Mouse (Mus musculus) heart, embryonic 10.5 days (tissue): ENCODE measurements around the gene Mapre3. TPM values are rescaled to one million over a fixed set of nuclear protein-coding genes. Genes with fewer than 3 reads are reported as not detected.
"Not testable (repeated sequence)": the region's sequence is repeated elsewhere in the genome, so short reads cannot be mapped to it uniquely, and the experiment has no call there.

Source experiments
- DNase-seq: peaks from one replicate; pipeline ENCODE4 v3.0.0-alpha.2; 2017; ENCODE audit warnings: low spot score
- H3K27ac ChIP-seq: fragments of 300-500 bp; sonication (generic); 2 replicates; pipeline ENCODE4 v1.5.1; 2016; ENCODE audit warnings: mild to moderate bottlenecking
- H3K27me3 ChIP-seq: fragments of 300-500 bp; sonication (generic); 2 replicates; pipeline ENCODE4 v1.6.1; 2016; ENCODE audit warnings: mild to moderate bottlenecking; ENCODE audit not compliant: poor library complexity, insufficient read depth, severe bottlenecking
- H3K36me3 ChIP-seq: fragments of 300-500 bp; sonication (generic); 2 replicates; pipeline ENCODE4 v1.6.1; 2016; ENCODE audit warnings: mild to moderate bottlenecking, moderate library complexity
- H3K4me1 ChIP-seq: fragments of 300-500 bp; sonication (generic); 2 replicates; pipeline ENCODE4 v1.6.1; 2016; ENCODE audit warnings: mild to moderate bottlenecking
- H3K4me3 ChIP-seq: fragments of 300-500 bp; sonication (generic); 2 replicates; pipeline ENCODE4 v1.5.1; 2016; ENCODE audit warnings: mild to moderate bottlenecking, moderate library complexity
- H3K9me3 ChIP-seq: fragments of 300-500 bp; sonication (generic); 2 replicates; pipeline ENCODE4 v1.6.1; 2016; ENCODE audit warnings: mild to moderate bottlenecking, moderate library complexity
- WGBS: fragments of 180-500 bp; shearing (Covaris S2); methylation state at CpG from one replicate; pipeline ENCODE4 v1.1.7; 2016; 5-methylcytosine and 5-hydroxymethylcytosine counted together
- polyA plus RNA-seq: library from polyadenylated mRNA; unstranded; fragments of >200 nt; fragmentation: Nextera tagmentation; extraction: Ambion mirVana; gene quantifications from 2 replicates; pipeline ENCODE4 v1.2.1, GENCODE M21; 2016

The Mapre3 gene
- polyA plus RNA-seq, 1 experiment from 2014 or later = 16.3 TPM

DNA sequence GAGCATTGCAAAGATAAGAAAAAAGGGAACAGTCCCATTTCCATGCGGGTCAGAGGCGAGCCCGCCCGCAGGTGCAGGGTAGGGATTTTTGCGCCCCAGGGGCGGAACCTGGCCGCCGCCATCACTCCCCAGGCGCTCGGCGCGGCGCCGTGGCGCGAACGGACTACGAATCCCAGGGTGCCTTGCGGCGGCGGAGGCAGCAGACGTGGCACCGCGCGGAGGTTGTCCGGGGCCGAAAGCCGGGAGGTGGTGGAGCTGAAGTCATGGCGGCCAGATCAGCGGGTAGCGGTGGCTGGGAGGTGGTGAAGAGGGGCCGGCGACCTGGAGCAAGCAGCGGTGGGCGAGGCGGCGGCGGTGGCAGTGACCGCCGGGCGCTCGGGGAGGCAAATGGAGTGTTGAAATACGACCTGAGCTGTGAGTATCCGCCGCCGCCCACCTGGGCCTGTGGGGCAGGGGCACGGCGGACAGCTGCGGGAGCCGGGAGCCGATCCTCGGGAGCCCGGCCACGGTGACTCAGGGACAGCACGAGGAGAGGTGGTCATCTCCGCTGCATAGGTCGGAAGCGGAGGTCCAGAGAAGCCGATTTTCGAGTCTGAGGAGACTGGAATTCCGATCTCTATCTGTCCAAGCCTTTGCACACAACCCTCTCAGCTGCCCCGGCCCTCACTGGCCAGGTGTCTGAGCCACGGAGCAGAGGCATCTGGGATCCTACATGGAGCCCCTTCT is 55.1 kb downstream of the Mapre3 start:
- Histone ChIP-seq H3K36me3 (peaks cover 40% of the 10 kb centered on the region), H3K4me1 (peaks cover 12% of the 10 kb centered on the region), H3K9me3 (no peaks in the 10 kb centered on the region), H3K4me3 (peak overlapping the region; percentile 92), H3K27ac (peak overlapping the region; percentile 95), H3K27me3 (peaks cover 5% of the 10 kb centered on the region; the same call in 1 of the 2 replicates)
- under 1% methylated on average over 63 of the region's 63 CpGs for WGBS
- DNase-seq = peak; percentile 95

- Histone ChIP-seq H3K27me3 (peaks cover 2% of the 10 kb centered on the region; the same call in 1 of the 2 replicates), H3K27ac (peak overlapping the region; percentile 95), H3K9me3 (no peaks in the 10 kb centered on the region), H3K36me3 (peaks cover 45% of the 10 kb centered on the region), H3K4me1 (peaks cover 9% of the 10 kb centered on the region), H3K4me3 (peak overlapping the region; percentile 92)
- 24% methylated on average over 2 of the region's 2 CpGs for WGBS
- no peak for DNase-seq
These were observed 55.6 kb downstream of the Mapre3 start for GRCm38 (mm10) chr5:30870131-30870406.

- no peaks in the 10 kb centered on the region for H3K9me3 ChIP-seq
- H3K27ac ChIP-seq = no peak overlapping the region
- peaks cover 9% of the 10 kb centered on the region for H3K4me1 ChIP-seq
- H3K36me3 ChIP-seq = peaks cover 69% of the 10 kb centered on the region
- H3K4me3 ChIP-seq = no peak overlapping the region
- DNase-seq = no peak
- H3K27me3 ChIP-seq = no peaks in the 10 kb centered on the region
- 94% methylated on average over 9 of the region's 9 CpGs for WGBS
These were observed 58.1 kb downstream of the Mapre3 start for GRCm38 (mm10) chr5:30872574-30872973.

DNA sequence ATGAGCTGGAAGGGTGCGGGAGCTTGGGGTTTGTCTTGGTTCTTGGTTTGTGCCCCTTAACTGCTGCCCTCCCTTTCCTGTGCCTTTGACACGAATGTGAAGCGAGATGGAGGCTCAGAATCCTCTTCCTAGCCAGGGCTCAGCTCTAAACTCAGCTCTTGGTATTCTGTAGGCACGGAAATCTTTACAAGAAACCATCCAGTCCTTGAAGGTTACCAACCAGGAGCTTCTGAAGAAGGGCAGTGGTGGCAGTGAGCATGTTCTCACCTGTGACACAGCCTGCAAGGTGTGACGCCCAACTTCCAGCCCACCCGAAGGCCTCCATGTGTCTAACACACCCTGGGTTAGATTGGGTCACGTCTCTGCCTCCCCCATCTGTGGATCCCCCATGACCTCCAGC is 59.9 kb downstream of the Mapre3 start:
- WGBS = 88% methylated on average over 7 of the region's 7 CpGs

GRCm38 (mm10) chr5:30878616-30879015 is 64.2 kb downstream of the Mapre3 start:
- no peak for DNase-seq
- no peak overlapping the region for H3K27ac ChIP-seq
- H3K9me3 ChIP-seq = no peaks in the 10 kb centered on the region
- H3K4me1 ChIP-seq = no peaks in the 10 kb centered on the region
- no peaks in the 10 kb centered on the region for H3K27me3 ChIP-seq
- WGBS = 54% methylated on average over 6 of the region's 6 CpGs
- no peak overlapping the region for H3K4me3 ChIP-seq
- peaks cover 46% of the 10 kb centered on the region for H3K36me3 ChIP-seq

More for the DNA sequence above, 59.9 kb downstream of the Mapre3 start:
- Histone ChIP-seq H3K27ac (no peak overlapping the region), H3K9me3 (no peaks in the 10 kb centered on the region), H3K36me3 (peaks cover 75% of the 10 kb centered on the region), H3K4me3 (no peak overlapping the region), H3K4me1 (peaks cover 9% of the 10 kb centered on the region), H3K27me3 (no peaks in the 10 kb centered on the region)
- DNase-seq = no peak

GRCm38 (mm10) chr5:30879347-30879943 is 65.0 kb downstream of the Mapre3 start:
- no peaks in the 10 kb centered on the region for H3K9me3 ChIP-seq
- H3K4me3 ChIP-seq = no peak overlapping the region
- DNase-seq = no peak
- peaks cover 38% of the 10 kb centered on the region for H3K36me3 ChIP-seq
- no peak overlapping the region for H3K27ac ChIP-seq
- H3K4me1 ChIP-seq = no peaks in the 10 kb centered on the region
- 90% methylated on average over 5 of the region's 5 CpGs for WGBS
- no peaks in the 10 kb centered on the region for H3K27me3 ChIP-seq

DNA sequence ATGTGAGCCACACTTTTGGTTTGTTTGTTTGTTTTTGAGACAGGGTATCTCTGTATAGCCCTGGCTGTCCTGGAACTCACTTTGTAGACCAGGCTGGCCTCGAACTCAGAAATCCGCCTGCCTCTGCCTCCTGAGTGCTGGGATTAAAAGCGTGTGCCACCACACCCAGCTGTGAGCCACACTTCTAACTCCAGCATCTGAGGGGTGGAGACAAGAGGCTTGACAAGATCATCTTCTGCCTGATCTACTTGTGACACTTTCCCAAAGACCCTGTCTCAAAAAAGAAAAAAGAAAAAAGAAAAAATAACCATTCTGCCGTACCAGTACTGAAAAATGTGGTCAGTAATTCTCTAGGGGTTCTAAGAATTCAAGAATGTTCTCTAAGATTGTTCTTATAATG is 67.4 kb downstream of the Mapre3 start:
- not testable (repeated sequence) for H3K9me3 ChIP-seq, H3K4me1 ChIP-seq, H3K27me3 ChIP-seq, DNase-seq, H3K27ac ChIP-seq, H3K4me3 ChIP-seq
- WGBS = 87% methylated on average over 4 of the region's 4 CpGs
- H3K36me3 ChIP-seq = peaks cover 14% of the 10 kb centered on the region

- H3K9me3 ChIP-seq = no peaks in the 10 kb centered on the region
- peaks cover 9% of the 10 kb centered on the region for H3K36me3 ChIP-seq
- DNase-seq = no peak
- WGBS = 42% methylated on average over 4 of the region's 4 CpGs
- 0 out of 2 replicates have a peak overlapping the region, but pooled peaks have one; percentile 82 for H3K4me3 ChIP-seq
- H3K4me1 ChIP-seq = peaks cover 14% of the 10 kb centered on the region
- H3K27me3 ChIP-seq = no peaks in the 10 kb centered on the region
- H3K27ac ChIP-seq = no peak overlapping the region
These were observed 71.8 kb downstream of the Mapre3 start for GRCm38 (mm10) chr5:30886209-30886608.

DNA sequence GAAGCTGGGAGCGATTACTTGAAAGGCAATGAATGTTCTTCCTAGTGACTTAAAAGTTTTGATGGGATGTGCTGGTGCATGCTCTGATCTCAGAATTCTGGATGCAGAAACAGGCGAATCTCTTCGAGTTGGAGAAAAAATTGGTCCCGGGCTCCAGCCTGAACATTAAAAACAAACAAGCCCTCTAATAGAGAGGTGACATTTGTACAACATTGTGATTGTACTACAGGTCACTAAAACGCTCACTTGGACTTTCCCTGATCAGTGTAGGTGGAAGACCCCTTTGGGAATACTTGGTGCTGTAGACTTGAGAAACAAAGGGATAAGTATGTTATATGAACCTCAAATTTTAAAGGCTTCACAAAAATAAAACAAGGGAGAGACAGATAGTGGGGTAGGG is 72.3 kb downstream of the Mapre3 start:
- no peak for DNase-seq

DNA sequence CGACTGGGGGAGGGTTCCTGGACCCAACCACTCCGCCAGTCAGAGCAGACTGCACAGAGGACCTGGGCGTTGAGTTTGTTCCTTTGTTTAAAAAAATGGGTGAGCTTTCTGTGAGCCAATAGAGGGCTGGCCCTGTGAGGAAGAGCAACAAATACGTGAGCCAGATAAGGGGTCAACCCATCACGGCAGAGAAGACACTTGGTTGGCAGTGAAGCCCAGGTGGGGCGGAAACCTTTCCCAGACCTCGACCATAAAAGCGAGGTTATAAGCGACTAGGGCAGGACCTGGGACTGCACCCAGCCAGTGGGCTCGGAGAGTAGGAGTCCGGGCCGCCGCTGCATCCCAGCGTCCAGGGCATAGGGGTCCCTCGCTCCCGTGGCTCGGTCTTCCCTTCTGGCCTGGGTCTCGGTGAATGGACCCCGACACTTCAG is 72.9 kb downstream of the Mapre3 start:
- H3K27me3 ChIP-seq = no peaks in the 10 kb centered on the region
- peak; percentile 96 for DNase-seq
- H3K27ac ChIP-seq = peak overlapping the region; percentile 97
- H3K36me3 ChIP-seq = peaks cover 20% of the 10 kb centered on the region
- H3K4me3 ChIP-seq = peak overlapping the region; percentile 82
- peaks cover 14% of the 10 kb centered on the region for H3K4me1 ChIP-seq
- WGBS = under 1% methylated on average over 19 of the region's 19 CpGs
- no peaks in the 10 kb centered on the region for H3K9me3 ChIP-seq

More for the DNA sequence above, 72.3 kb downstream of the Mapre3 start:
- 43% methylated on average over 5 of the region's 5 CpGs for WGBS
- Histone ChIP-seq H3K27ac (peak overlapping the region; percentile 97), H3K36me3 (peaks cover 14% of the 10 kb centered on the region), H3K9me3 (no peaks in the 10 kb centered on the region), H3K27me3 (no peaks in the 10 kb centered on the region), H3K4me1 (peaks cover 14% of the 10 kb centered on the region), H3K4me3 (peak overlapping the region; percentile 82)

GRCm38 (mm10) chr5:30887858-30888336 is 73.5 kb downstream of the Mapre3 start:
- Histone ChIP-seq H3K36me3 (peaks cover 26% of the 10 kb centered on the region), H3K9me3 (no peaks in the 10 kb centered on the region), H3K4me3 (peak overlapping the region; percentile 82), H3K27ac (peak overlapping the region; percentile 97), H3K4me1 (peaks cover 14% of the 10 kb centered on the region), H3K27me3 (no peaks in the 10 kb centered on the region)
- DNase-seq = peak; percentile 97
- WGBS = under 1% methylated on average over 28 of the region's 28 CpGs

- WGBS = under 1% methylated on average over 42 of the region's 42 CpGs
- Histone ChIP-seq H3K4me1 (peaks cover 14% of the 10 kb centered on the region), H3K9me3 (no peaks in the 10 kb centered on the region), H3K36me3 (peaks cover 32% of the 10 kb centered on the region), H3K27me3 (no peaks in the 10 kb centered on the region), H3K27ac (peak within 1 kb of the TSS; percentile 97), H3K4me3 (peak within 1 kb of the TSS; percentile 82)
- DNase-seq = peak; percentile 98
These were observed 74.1 kb downstream of the Mapre3 start, which contains the start of gene Agbl5 for GRCm38 (mm10) chr5:30888337-30889087. Gene Agbl5 (plus strand): TSS chr5:30888694.
